Mouse (Mus musculus) stomach, postnatal 0 days (tissue): Measurements from ENCODE around the gene Omt2b.
"Not testable (repeated sequence)": the region's sequence is repeated elsewhere in the genome, so short reads cannot be mapped to it uniquely, and the experiment has no call there.

ENCODE experiments used
- CTCF ChIP-seq: IDR thresholded peaks from 2 replicates; pipeline ENCODE4 v1.5.1; 2016; ENCODE audit warnings: antibody characterized with exemption, low read depth, mild to moderate bottlenecking, moderate library complexity
- EP300 ChIP-seq: optimal IDR thresholded peaks from 2 replicates; pipeline ENCODE3; 2016; ENCODE audit warnings: antibody characterized with exemption

DNA sequence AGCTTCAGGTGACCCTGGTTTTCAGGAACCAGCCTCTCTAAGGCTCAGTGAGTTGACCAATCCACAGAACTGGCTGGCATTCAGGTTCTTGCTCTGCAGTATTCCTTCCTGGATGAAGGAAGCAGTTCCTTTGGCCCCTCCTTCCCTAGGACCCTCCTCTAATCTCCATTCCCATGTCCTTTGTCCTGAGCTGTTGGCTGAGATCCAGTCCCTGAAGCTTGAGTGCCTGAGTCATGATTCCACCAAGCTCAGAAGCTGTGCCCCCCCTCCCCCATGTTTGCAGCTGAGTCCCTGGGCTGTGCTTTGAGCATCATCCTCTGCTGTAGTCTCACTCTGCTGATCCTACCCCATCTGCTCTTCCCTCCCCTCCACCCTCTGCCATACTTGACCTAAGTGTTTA, 9.7 kb downstream of the Omt2b start:
- not testable (repeated sequence) for TF ChIP-seq CTCF, EP300
